19 mouse cellular contexts compared by ENCODE assay signal in genomic region chr3:131017899-131018298, GRCm38 (mm10).
A peak's percentile ranks its signal among the peaks of the same experiment; 100 is the strongest.
DNase-seq lines count a peak whose midpoint lies in the region; ATAC-seq and TF ChIP-seq lines count a peak whose summit lies in the region.
"Had no signal": no experiment of that assay in that cellular context is flagged by ENCODE, and none has a peak within 500 bp of the region (broad histone marks: within the 10 kb centered on the region; RNA-seq: fewer than 3 reads in every experiment).

No protein-coding gene starts in this region.

- H3K4me1 ChIP-seq in E14TG2a.4 (replicated peaks; ENCODE audit: low read depth, low read length): peaks cover 62% of the 10 kb centered on the region
- H3K4me1 ChIP-seq in lung, postnatal 0 days (ENCODE audit: insufficient read depth, low read depth, low read length): no peaks in the 10 kb centered on the region
- H3K4me1 ChIP-seq in hindbrain, embryonic 16.5 days (ENCODE audit: control insufficient read depth, insufficient read depth, low read depth, low read length): peaks cover 7% of the 10 kb centered on the region

- no peak overlapping the region for H3K4me3 ChIP-seq in gastrocnemius, adult 2 months
- H3K4me3 ChIP-seq in E14TG2a.4 (replicated peaks; ENCODE audit: low read length): peak overlapping the region; percentile 32; the same call in 1 of the 2 replicates
- no peak overlapping the region for H3K4me3 ChIP-seq in lung, postnatal 0 days (ENCODE audit: low read depth, low read length)
- H3K4me3 ChIP-seq in hindbrain, embryonic 16.5 days (ENCODE audit: low read length): no peak overlapping the region
- H3K4me3 ChIP-seq: embryonic facial prominence, embryonic 12.5 days; heart, embryonic 10.5 days; lung, embryonic 15.5 days had no signal

- H3K36me3 ChIP-seq in E14TG2a.4 (ENCODE audit: insufficient read depth, low read length): no peaks in the 10 kb centered on the region
- no peaks in the 10 kb centered on the region for H3K36me3 ChIP-seq in lung, postnatal 0 days (ENCODE audit: insufficient read depth, low read length)
- H3K36me3 ChIP-seq in hindbrain, embryonic 16.5 days (ENCODE audit: control insufficient read depth, insufficient read depth, low read length): no peaks in the 10 kb centered on the region
- H3K36me3 ChIP-seq: embryonic facial prominence, embryonic 12.5 days; heart, embryonic 10.5 days; lung, embryonic 15.5 days had no signal

- H3K9me3 ChIP-seq in E14TG2a.4 (ENCODE audit: low read length): no peaks in the 10 kb centered on the region
- no peaks in the 10 kb centered on the region for H3K9me3 ChIP-seq in lung, postnatal 0 days (ENCODE audit: low read length)
- no peaks in the 10 kb centered on the region for H3K9me3 ChIP-seq in hindbrain, embryonic 16.5 days (ENCODE audit: control insufficient read depth, low read length)
- H3K9me3 ChIP-seq: embryonic facial prominence, embryonic 12.5 days; heart, embryonic 10.5 days; lung, embryonic 15.5 days had no signal

- 42% methylated on average over 9 of the region's 9 CpGs for WGBS in lung, postnatal 0 days
- WGBS in hindbrain, embryonic 16.5 days: 92% methylated on average over 9 of the region's 9 CpGs

- peak; percentile 37; the same call in 1 of the 2 replicates for ATAC-seq in lung, postnatal 0 days
- ATAC-seq in hindbrain, embryonic 16.5 days: no peak
- ATAC-seq: intestine, embryonic 16.5 days had no signal

- intact Hi-C loops in gastrocnemius, adult 2 months (cut with DNase I): no loop called here

- no peak for TF ChIP-seq CTCF in gastrocnemius, adult 2 months (IDR thresholded peaks at IDR 0.05)
- no peak for TF ChIP-seq CTCF in E14TG2a.4 (conservative IDR thresholded peaks at IDR 0.05; ENCODE audit: low read length)
- TF ChIP-seq CTCF in lung, postnatal 0 days (IDR thresholded peaks at IDR 0.05): no peak

- no peak overlapping the region for H3K27ac ChIP-seq in gastrocnemius, adult 2 months
- H3K27ac ChIP-seq in lung, postnatal 0 days (ENCODE audit: low read length): no peak overlapping the region
- H3K27ac ChIP-seq in hindbrain, embryonic 16.5 days (ENCODE audit: low read depth, low read length): no peak overlapping the region
- H3K27ac ChIP-seq: embryonic facial prominence, embryonic 12.5 days; heart, embryonic 10.5 days; hindbrain, embryonic 14.5 days; lung, embryonic 15.5 days had no signal

- DNase-seq in gastrocnemius, adult 2 months: peak; percentile 28
- DNase-seq in gastrocnemius, adult 8-10 months (ENCODE audit: low spot score in 2 of 2): no peak
- peak; percentile 1 for DNase-seq in brain, adult 2 months (ENCODE audit: low read depth, low spot score)
- peak; percentile 72 for DNase-seq in lung, postnatal 0 days (ENCODE audit: low spot score)
- no peak for DNase-seq in kidney, adult 11 months
- DNase-seq: cerebellum, adult 18-20 months; cerebellum, postnatal 36 days; gastrocnemius, postnatal 14 days; heart, postnatal 14 days; left cerebral cortex, postnatal 4 days; thymus, postnatal 36 days had no signal

- H3K4me2 ChIP-seq in lung, postnatal 0 days (replicated peaks; ENCODE audit: low read depth, low read length): no peak overlapping the region
- H3K4me2 ChIP-seq in hindbrain, embryonic 16.5 days (ENCODE audit: low read length): no peak overlapping the region
- H3K4me2 ChIP-seq: embryonic facial prominence, embryonic 12.5 days; hindbrain, embryonic 14.5 days; lung, embryonic 15.5 days had no signal

- H3K27me3 ChIP-seq in E14TG2a.4 (ENCODE audit: insufficient read depth, low read length): peaks cover 2% of the 10 kb centered on the region; the same call in 1 of the 2 replicates
- no peaks in the 10 kb centered on the region for H3K27me3 ChIP-seq in lung, postnatal 0 days (replicated peaks; ENCODE audit: insufficient read depth, low read length)
- no peaks in the 10 kb centered on the region for H3K27me3 ChIP-seq in hindbrain, embryonic 16.5 days (replicated peaks; ENCODE audit: control insufficient read depth, insufficient read depth, low read length)
- H3K27me3 ChIP-seq: CH12.LX; embryonic facial prominence, embryonic 12.5 days; lung, embryonic 15.5 days had no signal

- TF ChIP-seq EP300 in lung, postnatal 0 days (IDR thresholded peaks at IDR 0.05): no peak

- H3K9ac ChIP-seq in lung, postnatal 0 days (replicated peaks; ENCODE audit: low read depth): no peak overlapping the region
- H3K9ac ChIP-seq in hindbrain, embryonic 16.5 days (ENCODE audit: low read depth, low read length): no peak overlapping the region
- H3K9ac ChIP-seq: embryonic facial prominence, embryonic 12.5 days; hindbrain, embryonic 14.5 days; lung, embryonic 15.5 days had no signal

Comparison
In these comparisons a context has a peak if more than half of its experiments do, and no peak if none do; other contexts are left out.
1. DNase-seq: peak in gastrocnemius, adult 2 months (single experiment), brain, adult 2 months (single experiment) and lung, postnatal 0 days (single experiment); none in gastrocnemius, adult 8-10 months (0 of 2) and kidney, adult 11 months (single experiment).